Mouse (Mus musculus): ENCODE data around the gene Fam171b. TPM values are rescaled to one million over a fixed set of nuclear protein-coding genes. Genes with fewer than 3 reads are reported as not detected.
A peak's percentile ranks its signal among the peaks of the same experiment; 100 is the strongest.

Fam171b gene
- polyA plus RNA-seq, 1 experiment: 0.07 TPM

DNA sequence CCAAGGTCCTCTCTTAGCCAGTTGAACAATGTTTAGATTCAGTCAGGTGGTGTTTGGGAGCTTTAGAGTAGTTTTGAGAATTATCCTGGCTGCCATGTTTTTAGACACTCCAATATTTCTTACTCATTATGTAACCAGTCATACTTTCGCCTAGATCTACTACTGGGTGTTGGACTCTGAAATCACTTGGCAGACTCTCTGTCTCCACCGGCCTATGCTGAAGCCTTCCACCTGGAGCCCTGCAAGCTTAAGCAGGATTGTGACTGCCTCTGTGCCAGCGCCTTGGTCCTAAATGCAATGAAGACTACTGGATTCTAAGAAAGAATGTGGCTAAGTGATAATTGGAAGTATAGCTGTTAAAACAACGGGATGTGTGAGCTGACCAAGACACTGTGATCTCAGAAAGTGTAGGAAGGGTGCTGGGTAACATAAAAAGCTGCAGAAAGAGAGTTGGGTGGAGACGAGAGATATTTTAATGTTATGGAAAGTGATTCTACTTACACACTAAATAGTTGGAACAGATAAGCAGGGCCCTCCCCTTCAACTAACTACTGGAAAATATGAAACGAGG is 71.5 kb downstream of the Fam171b start:
- TF ChIP-seq POLR2A (IDR thresholded peaks at IDR 0.05; ENCODE audit: low read depth, low read length): no peak
- TF ChIP-seq CTCF (IDR thresholded peaks at IDR 0.05; ENCODE audit: extremely low read depth, insufficient read depth, insufficient read length, insufficient replicate concordance): no peak
- H3K4me1 ChIP-seq (ENCODE audit: control insufficient read depth, insufficient read depth, insufficient read length): no peaks in the 10 kb centered on the region
- no peak overlapping the region for H3K4me3 ChIP-seq (ENCODE audit: extremely low read depth, insufficient read depth, insufficient read length)
- no peaks in the 10 kb centered on the region for H3K36me3 ChIP-seq (ENCODE audit: control insufficient read depth, insufficient read depth, low read length)
- DNase-seq (ENCODE audit: low read depth in 1 of 2, low spot score in 2 of 2): no peak
- no peak overlapping the region for H3K27ac ChIP-seq (ENCODE audit: insufficient read depth, low read length)
- H3K27me3 ChIP-seq (ENCODE audit: control insufficient read depth, insufficient read depth, low read length): no peaks in the 10 kb centered on the region
- 82% methylated on average over 6 of the region's 6 CpGs for whole genome bisulfite sequencing

DNA sequence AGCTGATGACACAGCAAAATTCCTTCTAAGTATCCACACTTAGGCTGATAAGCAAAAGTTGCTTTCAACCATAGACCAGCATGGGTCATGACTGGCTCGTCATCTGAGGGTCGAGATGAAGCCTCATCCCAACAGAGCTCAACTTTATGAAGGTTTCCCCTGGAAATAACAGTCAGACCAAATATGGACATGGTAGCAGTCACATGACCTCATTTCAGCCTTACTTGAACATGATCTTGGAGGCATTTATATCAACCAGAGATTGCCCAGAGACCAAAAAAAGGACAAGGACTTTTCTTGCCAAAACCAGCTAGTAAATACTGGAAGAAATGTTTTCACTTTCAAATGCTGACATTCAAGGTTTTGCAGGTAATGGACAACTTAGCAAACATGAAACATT is 81.3 kb downstream of the Fam171b start:
- 91% methylated on average over 2 of the region's 2 CpGs for WGBS
- H3K36me3 ChIP-seq (ENCODE audit: control insufficient read depth, insufficient read depth, low read length): no peaks in the 10 kb centered on the region
- no peaks in the 10 kb centered on the region for H3K4me1 ChIP-seq (ENCODE audit: control insufficient read depth, insufficient read depth, insufficient read length)
- no peak overlapping the region for H3K27ac ChIP-seq (ENCODE audit: insufficient read depth, low read length)
- no peak for TF ChIP-seq CTCF (IDR thresholded peaks at IDR 0.05; ENCODE audit: extremely low read depth, insufficient read depth, insufficient read length, insufficient replicate concordance)
- TF ChIP-seq POLR2A (IDR thresholded peaks at IDR 0.05; ENCODE audit: low read depth, low read length): no peak
- H3K27me3 ChIP-seq (ENCODE audit: control insufficient read depth, insufficient read depth, low read length): no peaks in the 10 kb centered on the region
- no peak overlapping the region for H3K4me3 ChIP-seq (ENCODE audit: extremely low read depth, insufficient read depth, insufficient read length)
- no peak for DNase-seq (ENCODE audit: low read depth in 1 of 2, low spot score in 2 of 2)

DNA sequence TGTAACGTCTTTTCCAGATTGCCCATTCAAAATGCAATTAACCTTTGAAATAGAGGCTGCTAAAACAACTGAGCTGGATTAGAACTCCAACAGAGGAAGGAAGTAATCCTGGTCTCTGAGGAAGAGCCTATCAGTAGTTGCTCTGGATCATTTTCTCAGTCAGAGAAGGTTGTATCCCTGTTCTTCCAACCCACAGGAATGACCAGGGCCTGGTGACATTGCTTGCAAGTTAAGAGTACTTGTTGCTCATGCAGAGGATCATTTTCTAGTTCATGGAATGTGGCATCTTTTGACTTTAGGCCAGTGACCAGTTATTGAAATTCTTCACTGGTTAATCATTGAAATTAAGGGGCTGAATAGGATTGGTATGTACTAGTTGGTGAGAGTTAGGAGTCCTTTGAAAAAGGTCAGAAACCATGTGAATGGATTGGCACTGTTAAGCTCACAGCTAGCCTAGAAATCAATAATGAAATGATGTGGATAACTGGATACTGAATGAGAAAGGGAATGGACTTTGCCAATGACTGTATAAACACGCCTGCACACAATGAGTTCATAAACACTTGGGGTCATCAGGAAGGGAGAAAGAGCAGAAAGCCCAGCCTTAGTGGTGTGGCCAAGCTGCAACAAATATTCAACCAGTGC is 89.6 kb downstream of the Fam171b start:
- no peak for DNase-seq (ENCODE audit: low read depth in 1 of 2, low spot score in 2 of 2)
- 87% methylated on average over 2 of the region's 2 CpGs for WGBS
- Histone ChIP-seq H3K4me3 (ENCODE audit: extremely low read depth, insufficient read depth, insufficient read length) (no peak overlapping the region), H3K27me3 (ENCODE audit: control insufficient read depth, insufficient read depth, low read length) (no peaks in the 10 kb centered on the region), H3K4me1 (ENCODE audit: control insufficient read depth, insufficient read depth, insufficient read length) (no peaks in the 10 kb centered on the region), H3K36me3 (ENCODE audit: control insufficient read depth, insufficient read depth, low read length) (no peaks in the 10 kb centered on the region), H3K27ac (ENCODE audit: insufficient read depth, low read length) (no peak overlapping the region)
- TF ChIP-seq POLR2A (IDR thresholded peaks at IDR 0.05; ENCODE audit: low read depth, low read length) (no peak), CTCF (IDR thresholded peaks at IDR 0.05; ENCODE audit: extremely low read depth, insufficient read depth, insufficient read length, insufficient replicate concordance) (no peak)

DNA sequence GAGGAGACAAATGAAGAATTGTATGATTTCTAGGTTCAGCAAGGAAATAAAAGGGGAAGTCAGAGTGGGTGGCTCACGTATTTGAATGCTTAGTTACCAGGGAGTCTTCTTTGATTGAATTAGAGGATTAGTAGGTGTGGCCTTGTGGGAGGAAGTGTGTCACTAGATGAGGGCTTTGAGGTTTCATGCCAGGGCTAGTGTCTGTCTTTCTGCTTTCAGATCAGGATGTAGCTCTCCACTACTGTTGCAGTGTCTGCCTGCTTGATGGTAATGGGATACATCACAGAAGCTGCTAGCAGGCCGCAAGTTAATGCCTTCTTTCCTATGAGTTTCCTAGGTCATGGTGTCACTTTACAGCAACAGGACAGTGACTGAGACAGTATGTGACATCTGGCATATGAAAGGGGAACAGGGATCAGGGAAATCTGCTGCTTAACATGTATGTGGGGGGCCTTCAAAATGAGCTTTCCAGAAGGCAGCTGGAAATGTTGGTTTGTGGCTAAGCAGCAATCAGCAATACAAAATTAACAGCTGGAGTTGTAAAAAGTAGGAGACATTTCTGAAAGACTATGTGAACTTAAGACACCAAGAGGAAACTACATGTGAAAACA is 117.1 kb downstream of the Fam171b start:
- H3K27me3 ChIP-seq (ENCODE audit: control insufficient read depth, insufficient read depth, low read length): no peaks in the 10 kb centered on the region
- H3K27ac ChIP-seq (ENCODE audit: insufficient read depth, low read length): no peak overlapping the region; the same call in none of the 2 replicates
- peak; percentile 38 to 71 for DNase-seq (ENCODE audit: low read depth in 1 of 2, low spot score in 2 of 2)
- WGBS: 12% methylated on average over 2 of the region's 2 CpGs
- H3K4me3 ChIP-seq (ENCODE audit: extremely low read depth, insufficient read depth, insufficient read length): no peak overlapping the region
- H3K4me1 ChIP-seq (ENCODE audit: control insufficient read depth, insufficient read depth, insufficient read length): peaks cover 4% of the 10 kb centered on the region; the same call in 1 of the 2 replicates
- no peak for TF ChIP-seq POLR2A (IDR thresholded peaks at IDR 0.05; ENCODE audit: low read depth, low read length)
- TF ChIP-seq CTCF (IDR thresholded peaks at IDR 0.05; ENCODE audit: extremely low read depth, insufficient read depth, insufficient read length, insufficient replicate concordance): no peak
- H3K36me3 ChIP-seq (ENCODE audit: control insufficient read depth, insufficient read depth, low read length): no peaks in the 10 kb centered on the region

Other genes starting within 250 kb of the Fam171b start
- 10.1 and 10.5 TPM in 2 replicates for gene Zc3h15, start 168.2 kb upstream of the Fam171b start, polyA plus RNA-seq (2012; rRNA removed)
- gene Itgav, start 88.2 kb upstream of the Fam171b start, polyA plus RNA-seq (2012; rRNA removed): 17.5 and 36.6 TPM in 2 replicates
- gene Zswim2, start 128.6 kb downstream of the Fam171b start, polyA plus RNA-seq (2012; rRNA removed): not detected in 2 replicates
- gene Gm13698, start 143.1 kb downstream of the Fam171b start, polyA plus RNA-seq (2012; rRNA removed): not detected in 2 replicates
- not detected in 2 replicates for gene Gm13693, start 148.9 kb downstream of the Fam171b start, polyA plus RNA-seq (2012; rRNA removed)
- not detected in 2 replicates for gene Gm13695, start 154.7 kb downstream of the Fam171b start, polyA plus RNA-seq (2012; rRNA removed)
- gene Gm13696, start 160.5 kb downstream of the Fam171b start, polyA plus RNA-seq (2012; rRNA removed): not detected in 2 replicates
- gene Gm13694, start 166.3 kb downstream of the Fam171b start, polyA plus RNA-seq (2012; rRNA removed): not detected in 2 replicates
- gene Gm13697, start 172.1 kb downstream of the Fam171b start, polyA plus RNA-seq (2012; rRNA removed): not detected in 2 replicates
- gene Gm13691, start 177.9 kb downstream of the Fam171b start, polyA plus RNA-seq (2012; rRNA removed): not detected in 2 replicates

Data from spleen, adult 2 months (tissue).